Mouse (Mus musculus) intestine, embryonic 16.5 days (tissue): ENCODE measurements around the gene Mmp13. TPM values are rescaled to one million over a fixed set of nuclear protein-coding genes. Genes with fewer than 3 reads are reported as not detected.

Experiments
- ATAC-seq: fragments of 200-750 bp; cut with Nextera tagmentation; 2 replicates; pipeline ENCODE4 v1.8.0; 2017; ENCODE audit warnings: moderate TSS enrichment, moderate library complexity
- H3K27ac ChIP-seq: fragments of 300-500 bp; sonication (generic); 2 replicates; pipeline ENCODE4 v1.5.1; 2014; ENCODE audit warnings: mild to moderate bottlenecking, low read length
- H3K27me3 ChIP-seq: fragments of 300-500 bp; sonication (generic); replicated peaks from 2 replicates; pipeline ENCODE4 v1.6.1; 2014; ENCODE audit warnings: low read length, control low read depth, mixed read lengths; ENCODE audit not compliant: control insufficient read depth, insufficient read depth
- H3K36me3 ChIP-seq: fragments of 300-500 bp; sonication (generic); 2 replicates; pipeline ENCODE4 v1.6.1; 2014; ENCODE audit warnings: low read length, control low read depth; ENCODE audit not compliant: control insufficient read depth, insufficient read depth
- H3K4me1 ChIP-seq: fragments of 300-500 bp; sonication (generic); 2 replicates; pipeline ENCODE4 v1.6.1; 2014; ENCODE audit warnings: low read length, control low read depth, mixed read lengths; ENCODE audit not compliant: control insufficient read depth, insufficient read depth
- H3K4me2 ChIP-seq: fragments of 300-500 bp; sonication (generic); 2 replicates; pipeline ENCODE4 v1.6.1; 2014; ENCODE audit warnings: low read depth, low read length, control low read depth
- H3K4me3 ChIP-seq: fragments of 300-500 bp; sonication (generic); 2 replicates; pipeline ENCODE4 v1.5.1; 2014; ENCODE audit warnings: mild to moderate bottlenecking, low read length
- H3K9ac ChIP-seq: fragments of 300-500 bp; sonication (generic); 2 replicates; pipeline ENCODE4 v1.6.1; 2014; ENCODE audit warnings: low read depth, low read length
- H3K9me3 ChIP-seq: fragments of 300-500 bp; sonication (generic); 2 replicates; pipeline ENCODE4 v1.6.1; 2016; ENCODE audit warnings: low read length, control low read depth; ENCODE audit not compliant: control insufficient read depth
- WGBS: fragments of 180-500 bp; shearing (Covaris S2); extraction: QIAGEN DNeasy Blood & Tissue Kit; methylation state at CpG from one replicate; pipeline ENCODE4 v1.1.7; 2014; 5-methylcytosine and 5-hydroxymethylcytosine counted together
- polyA plus RNA-seq: library from polyadenylated mRNA; unstranded; fragments of >200 nt; fragmentation: Nextera tagmentation; extraction: Ambion mirVana; gene quantifications from 2 replicates; pipeline ENCODE4 v1.2.1, GENCODE M21; 2015

The Mmp13 gene
- polyA plus RNA-seq, 1 experiment from 2014 or later = 1.3 TPM

DNA sequence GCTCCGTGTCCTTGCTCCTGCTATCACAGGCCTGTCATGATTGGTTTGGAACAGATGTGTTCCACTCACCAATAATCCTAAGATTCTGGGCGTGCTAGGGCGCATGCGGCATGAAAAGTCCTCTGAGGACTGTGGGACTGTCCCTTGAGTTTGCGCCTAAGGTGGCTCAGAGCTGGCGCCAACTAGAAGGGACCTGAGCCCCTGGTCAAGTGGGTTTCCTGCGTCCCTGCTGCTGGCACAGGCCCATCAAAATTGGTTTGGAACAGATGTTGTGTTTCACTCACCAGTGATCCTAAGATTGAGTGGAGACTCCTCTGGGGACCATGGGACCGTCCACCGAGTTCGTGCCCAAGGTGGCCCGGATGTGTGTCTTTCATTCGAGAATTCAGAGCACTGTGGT lies 17.6 kb downstream of the Mmp13 start:
- WGBS = 89% methylated on average over 12 of the region's 12 CpGs
- H3K9me3 ChIP-seq = no peaks in the 10 kb centered on the region
- no peaks in the 10 kb centered on the region for H3K27me3 ChIP-seq
- H3K4me2 ChIP-seq = no peak overlapping the region
- H3K36me3 ChIP-seq = no peaks in the 10 kb centered on the region
- no peak overlapping the region for H3K4me3 ChIP-seq
- H3K9ac ChIP-seq = no peak overlapping the region
- no peak for ATAC-seq
- H3K27ac ChIP-seq = no peak overlapping the region
- H3K4me1 ChIP-seq = no peaks in the 10 kb centered on the region

DNA sequence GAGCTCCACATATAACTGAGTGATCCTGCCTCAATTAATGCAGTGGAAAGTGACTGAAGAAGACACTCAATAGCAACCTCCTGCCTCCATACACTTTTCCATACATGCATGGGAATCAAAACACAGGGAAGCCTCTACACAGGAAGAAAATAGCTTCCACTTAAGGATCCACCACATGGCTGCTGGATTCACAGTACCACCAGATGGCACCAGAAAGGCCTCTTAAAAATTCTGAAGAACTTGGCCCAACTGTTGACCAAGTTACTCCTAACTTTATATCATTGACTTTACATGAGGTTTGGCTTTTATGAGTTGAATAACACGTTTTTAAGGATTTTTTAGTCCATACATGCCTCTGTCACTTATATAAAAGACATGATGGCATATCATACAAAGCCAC lies 19.8 kb downstream of the Mmp13 start:
- H3K36me3 ChIP-seq = no peaks in the 10 kb centered on the region

GRCm38 (mm10) chr9:7331847-7332246 lies 59.5 kb downstream of the Mmp13 start:
- Histone ChIP-seq H3K27me3 (no peaks in the 10 kb centered on the region), H3K9me3 (no peaks in the 10 kb centered on the region), H3K4me1 (no peaks in the 10 kb centered on the region), H3K4me2 (no peak overlapping the region), H3K27ac (no peak overlapping the region), H3K4me3 (no peak overlapping the region), H3K36me3 (no peaks in the 10 kb centered on the region), H3K9ac (no peak overlapping the region)
- no peak for ATAC-seq

More for the DNA sequence above, 19.8 kb downstream of the Mmp13 start:
- Histone ChIP-seq H3K27me3 (no peaks in the 10 kb centered on the region), H3K9ac (no peak overlapping the region), H3K4me2 (no peak overlapping the region), H3K9me3 (no peaks in the 10 kb centered on the region), H3K4me1 (no peaks in the 10 kb centered on the region), H3K4me3 (no peak overlapping the region), H3K27ac (no peak overlapping the region)
- WGBS = 29% methylated on average over 1 of the region's 1 CpGs
- ATAC-seq = no peak

Other genes starting within 250 kb of the Mmp13 start
- 8.1 and 8.3 TPM in 2 replicates for gene Dync2h1, start 88.1 kb upstream of the Mmp13 start, polyA plus RNA-seq
- 82.1 and 84.5 TPM in 2 replicates for gene Dcun1d5, start 88.0 kb upstream of the Mmp13 start, polyA plus RNA-seq
- gene Mmp12, start 71.9 kb downstream of the Mmp13 start, polyA plus RNA-seq = 0.16 TPM in 2 replicates
- gene Mmp1b, start 115.5 kb downstream of the Mmp13 start, polyA plus RNA-seq = not detected in 2 replicates
- gene Mmp3, start 173.3 kb downstream of the Mmp13 start, polyA plus RNA-seq = 0.07 TPM in 1 of 2 replicates, not detected in the other
- gene Mmp10, start 229.8 kb downstream of the Mmp13 start, polyA plus RNA-seq = 0.37 and 0.66 TPM in 2 replicates